ENCODE assay signal across 11 mouse cellular contexts in genomic region chr10:20574414-20574813, GRCm38 (mm10).
"Had no signal": no experiment of that assay in that cellular context is flagged by ENCODE, and none has a peak within 500 bp of the region (broad histone marks: within the 10 kb centered on the region; RNA-seq: fewer than 3 reads in every experiment).

No protein-coding gene starts in this region.

- DNase-seq: liver, postnatal 0 days; lung, adult 2 months; lung, postnatal 14 days; lung, postnatal 36 days; right cerebral cortex, postnatal 14 days; thymus, adult 18-20 months; thymus, postnatal 14 days; thymus, postnatal 4 days had no signal

- ATAC-seq: liver, postnatal 0 days; lung, postnatal 0 days; midbrain, embryonic 13.5 days; midbrain, embryonic 15.5 days had no signal
